Mouse (Mus musculus) forebrain, embryonic 16.5 days (tissue): ENCODE data around the gene Stk10. TPM values are rescaled to one million over a fixed set of nuclear protein-coding genes. Genes with fewer than 3 reads are reported as not detected.

ENCODE experiments used
- ATAC-seq: fragments of 200-750 bp; cut with Nextera tagmentation; 2 replicates; pipeline ENCODE4 v1.8.0; 2017; ENCODE audit warnings: mild to moderate bottlenecking, moderate library complexity
- H3K27ac ChIP-seq: fragments of 300-500 bp; sonication (generic); 2 replicates; pipeline ENCODE4 v1.5.1; 2014; ENCODE audit warnings: low read length, control low read depth
- H3K27me3 ChIP-seq: fragments of 300-500 bp; sonication (generic); replicated peaks from 2 replicates; pipeline ENCODE4 v1.6.1; 2014; ENCODE audit warnings: low read length; ENCODE audit not compliant: control insufficient read depth, insufficient read depth
- H3K36me3 ChIP-seq: fragments of 300-500 bp; sonication (generic); 2 replicates; pipeline ENCODE4 v1.6.1; 2014; ENCODE audit not compliant: control insufficient read depth, insufficient read depth
- H3K4me1 ChIP-seq: fragments of 300-500 bp; sonication (generic); replicated peaks from 2 replicates; pipeline ENCODE4 v1.6.1; 2014; ENCODE audit warnings: low read length; ENCODE audit not compliant: control insufficient read depth, insufficient read depth
- H3K4me2 ChIP-seq: fragments of 300-500 bp; sonication (generic); 2 replicates; pipeline ENCODE4 v1.6.1; 2014; ENCODE audit warnings: mild to moderate bottlenecking, low read length, control low read depth
- H3K4me3 ChIP-seq: fragments of 300-500 bp; sonication (generic); replicated peaks from 2 replicates; pipeline ENCODE4 v1.5.1; 2014; ENCODE audit warnings: mild to moderate bottlenecking, low read length, control low read depth
- H3K9ac ChIP-seq: fragments of 300-500 bp; sonication (generic); replicated peaks from 2 replicates; pipeline ENCODE4 v1.6.1; 2014; ENCODE audit warnings: low read depth, low read length, control low read depth
- H3K9me3 ChIP-seq: fragments of 300-500 bp; sonication (generic); 2 replicates; pipeline ENCODE4 v1.6.1; 2016; ENCODE audit warnings: low read length; ENCODE audit not compliant: control insufficient read depth
- WGBS: fragments of 180-500 bp; shearing (Covaris S2); extraction: QIAGEN DNeasy Blood & Tissue Kit; methylation state at CpG from one replicate; pipeline ENCODE4 v1.1.7; 2014; 5-methylcytosine and 5-hydroxymethylcytosine counted together
- polyA plus RNA-seq: library from polyadenylated mRNA; unstranded; fragments of >200 nt; fragmentation: Nextera tagmentation; extraction: Ambion mirVana; gene quantifications from 2 replicates; pipeline ENCODE4 v1.2.1, GENCODE M21; 2015

Stk10 gene
- polyA plus RNA-seq, 1 experiment from 2014 or later, result 2.8 TPM

DNA sequence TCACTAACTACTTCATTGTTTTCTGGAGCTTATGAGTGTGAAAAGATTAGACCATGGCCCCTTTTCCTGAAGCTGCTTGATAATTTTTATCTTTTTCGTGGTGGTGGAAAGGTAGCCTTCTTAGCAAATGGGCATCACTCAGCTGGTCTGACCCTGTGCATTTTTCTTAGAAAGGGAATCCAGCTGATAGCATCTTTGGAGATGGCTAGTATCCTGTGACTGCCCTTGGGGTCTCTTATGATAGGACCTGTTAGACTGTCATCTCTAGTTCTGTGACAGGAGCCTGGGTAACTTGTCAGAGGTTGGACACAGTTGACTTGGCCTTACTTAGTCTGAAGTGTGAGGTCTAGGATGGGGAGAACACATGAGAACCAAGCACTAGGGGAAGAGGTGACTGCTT is 13.8 kb upstream of the Stk10 start:
- Histone ChIP-seq H3K4me1 (peaks cover 9% of the 10 kb centered on the region), H3K9ac (no peak overlapping the region), H3K27ac (no peak overlapping the region), H3K36me3 (peaks cover 9% of the 10 kb centered on the region), H3K4me3 (no peak overlapping the region), H3K9me3 (no peaks in the 10 kb centered on the region), H3K27me3 (no peaks in the 10 kb centered on the region), H3K4me2 (no peak overlapping the region)
- 100% methylated on average over 1 of the region's 1 CpGs for WGBS
- no peak for ATAC-seq

DNA sequence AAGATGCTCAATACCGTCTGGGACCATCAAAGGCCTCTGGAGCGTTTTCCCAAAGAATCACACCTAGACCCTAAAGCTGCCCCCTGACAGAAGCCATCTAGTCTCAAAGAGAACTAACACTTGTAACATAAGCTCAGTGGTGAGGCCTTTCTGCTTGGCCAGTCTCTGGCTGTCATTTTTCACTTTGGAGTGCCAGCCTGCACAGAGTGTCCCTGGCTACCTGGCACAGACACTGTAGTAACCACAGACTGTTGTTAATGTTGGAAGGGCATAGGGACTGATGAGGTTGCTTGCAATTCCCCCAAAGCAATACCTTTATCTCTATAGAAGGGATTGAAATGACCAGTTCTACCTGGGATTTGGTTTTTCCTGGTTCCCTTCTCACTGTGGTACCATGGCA is 11.9 kb upstream of the Stk10 start:
- Histone ChIP-seq H3K9ac (no peak overlapping the region), H3K9me3 (no peaks in the 10 kb centered on the region), H3K4me3 (no peak overlapping the region), H3K27ac (no peak overlapping the region), H3K4me2 (no peak overlapping the region), H3K27me3 (no peaks in the 10 kb centered on the region), H3K4me1 (peaks cover 6% of the 10 kb centered on the region), H3K36me3 (peaks cover 5% of the 10 kb centered on the region)
- WGBS, result 81% methylated on average over 2 of the region's 2 CpGs
- no peak for ATAC-seq

- H3K9ac ChIP-seq, result no peak overlapping the region
- no peaks in the 10 kb centered on the region for H3K36me3 ChIP-seq
- H3K4me2 ChIP-seq, result no peak overlapping the region
- no peak overlapping the region for H3K4me3 ChIP-seq
- no peaks in the 10 kb centered on the region for H3K27me3 ChIP-seq
- H3K27ac ChIP-seq, result no peak overlapping the region
- no peaks in the 10 kb centered on the region for H3K9me3 ChIP-seq
- WGBS, result 87% methylated on average over 11 of the region's 11 CpGs
- ATAC-seq, result no peak
- H3K4me1 ChIP-seq, result no peaks in the 10 kb centered on the region
These were observed 8.8 kb upstream of the Stk10 start for GRCm38 (mm10) chr11:32524122-32524920.

DNA sequence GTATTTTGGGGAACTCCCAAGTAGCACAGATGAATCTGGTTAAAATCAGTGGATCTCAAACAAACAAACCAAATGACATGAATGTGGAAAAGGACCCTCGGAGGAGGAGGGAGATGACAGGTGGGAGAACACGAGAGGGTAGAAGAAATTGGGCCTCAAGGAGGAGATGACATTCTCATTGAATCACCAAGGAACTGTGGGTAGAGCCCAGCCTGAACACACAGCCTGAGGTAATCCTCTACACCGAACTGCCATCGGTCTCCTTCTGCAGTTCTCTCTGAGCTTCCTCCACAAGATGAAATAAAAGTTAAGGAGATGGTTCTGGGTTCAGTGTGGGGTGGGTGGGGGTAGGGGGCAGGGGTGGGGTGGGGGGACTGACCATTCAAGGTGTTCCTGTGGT is 6.1 kb upstream of the Stk10 start:
- Histone ChIP-seq H3K27me3 (no peaks in the 10 kb centered on the region), H3K9ac (no peak overlapping the region), H3K36me3 (no peaks in the 10 kb centered on the region), H3K4me1 (no peaks in the 10 kb centered on the region), H3K27ac (no peak overlapping the region), H3K4me3 (no peak overlapping the region), H3K9me3 (no peaks in the 10 kb centered on the region), H3K4me2 (no peak overlapping the region)
- WGBS, result 98% methylated on average over 4 of the region's 4 CpGs
- no peak for ATAC-seq

- no peaks in the 10 kb centered on the region for H3K27me3 ChIP-seq
- no peak overlapping the region for H3K4me3 ChIP-seq
- no peak overlapping the region for H3K9ac ChIP-seq
- WGBS, result 100% methylated on average over 1 of the region's 1 CpGs
- H3K36me3 ChIP-seq, result no peaks in the 10 kb centered on the region
- no peak for ATAC-seq
- H3K9me3 ChIP-seq, result no peaks in the 10 kb centered on the region
- H3K27ac ChIP-seq, result no peak overlapping the region
- no peak overlapping the region for H3K4me2 ChIP-seq
- H3K4me1 ChIP-seq, result peaks cover 5% of the 10 kb centered on the region
These were observed 3.0 kb upstream of the Stk10 start for GRCm38 (mm10) chr11:32530151-32530550.

- Histone ChIP-seq H3K9me3 (no peaks in the 10 kb centered on the region), H3K9ac (peak within 1 kb of the TSS; percentile 59), H3K27me3 (no peaks in the 10 kb centered on the region), H3K4me3 (peak within 1 kb of the TSS; percentile 55), H3K27ac (no peak within 1 kb of the TSS), H3K4me1 (peaks cover 5% of the 10 kb centered on the region), H3K4me2 (peak within 1 kb of the TSS; percentile 89), H3K36me3 (no peaks in the 10 kb centered on the region)
- WGBS, result 8% methylated on average over 33 of the region's 33 CpGs
- peak; percentile 8; the same call in 1 of the 2 replicates for ATAC-seq
These were observed 987 bp upstream of the Stk10 start, which contains the start of gene Efcab9 for GRCm38 (mm10) chr11:32531871-32532764. TSS of gene Efcab9 (minus strand) at chr11:32532081.

DNA sequence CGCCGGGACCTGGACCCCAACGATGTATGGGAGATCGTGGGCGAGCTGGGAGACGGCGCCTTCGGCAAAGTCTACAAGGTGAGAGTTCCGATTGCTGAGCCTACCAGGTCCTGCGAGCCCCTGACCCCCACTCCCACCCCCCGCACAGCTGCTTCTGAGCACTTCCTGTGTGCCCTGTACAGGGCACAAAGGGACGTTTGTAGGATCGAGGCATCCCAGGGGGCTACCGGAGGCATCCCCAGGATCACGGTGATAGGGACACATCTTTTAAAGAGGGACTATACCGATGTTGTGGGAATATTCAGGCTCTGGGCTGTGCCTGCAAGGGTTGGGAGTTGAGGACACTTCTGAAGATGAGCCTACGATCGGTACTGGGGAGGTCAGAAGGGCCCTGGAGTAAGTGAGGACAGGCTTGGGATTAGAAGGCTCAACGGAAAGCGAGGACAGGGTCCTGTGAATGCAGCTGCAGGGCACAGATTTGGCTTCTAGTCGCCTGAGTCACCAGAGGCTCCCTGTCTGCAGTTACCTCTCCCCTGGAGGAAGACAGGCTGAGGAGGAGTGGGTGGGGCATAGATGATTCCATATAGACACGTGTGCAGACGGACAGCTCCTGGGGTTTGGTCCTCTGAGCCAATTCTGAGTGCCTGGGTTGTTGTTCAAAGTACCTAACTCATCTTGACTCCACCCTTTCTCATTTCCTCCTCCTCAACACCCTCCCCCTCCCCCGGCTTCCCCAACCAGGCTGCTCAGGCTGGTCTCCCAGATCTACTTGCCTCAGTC is 567 bp downstream of the Stk10 start:
- WGBS, result 2% methylated on average over 24 of the region's 24 CpGs
- peak; percentile 36 for ATAC-seq

GRCm38 (mm10) chr11:32534453-32535075 is 1.5 kb downstream of the Stk10 start:
- WGBS, result 76% methylated on average over 7 of the region's 7 CpGs
- H3K4me2 ChIP-seq, result peak overlapping the region; percentile 89; the same call in 1 of the 2 replicates
- H3K27ac ChIP-seq, result no peak overlapping the region
- ATAC-seq, result no peak
- no peaks in the 10 kb centered on the region for H3K36me3 ChIP-seq
- no peak overlapping the region for H3K9ac ChIP-seq
- H3K4me3 ChIP-seq, result no peak overlapping the region
- peaks cover 9% of the 10 kb centered on the region for H3K4me1 ChIP-seq
- H3K27me3 ChIP-seq, result no peaks in the 10 kb centered on the region
- no peaks in the 10 kb centered on the region for H3K9me3 ChIP-seq

More for the DNA sequence above, 567 bp downstream of the Stk10 start:
- Histone ChIP-seq H3K4me1 (peaks cover 9% of the 10 kb centered on the region), H3K27ac (no peak overlapping the region), H3K36me3 (no peaks in the 10 kb centered on the region), H3K27me3 (no peaks in the 10 kb centered on the region), H3K4me2 (peak overlapping the region; percentile 89), H3K9ac (peak overlapping the region; percentile 59), H3K9me3 (no peaks in the 10 kb centered on the region), H3K4me3 (peak overlapping the region; percentile 55)
